Mouse (Mus musculus) stomach, postnatal 0 days (tissue): ENCODE results near the gene Stum. TPM values are rescaled to one million over a fixed set of nuclear protein-coding genes. Genes with fewer than 3 reads are reported as not detected.

Experiments
- ATAC-seq: fragments of 200-750 bp; cut with Nextera tagmentation; 2 replicates; pipeline ENCODE4 v1.8.0; 2017; ENCODE audit not compliant: low FRiP score, low TSS enrichment
- DNase-seq: peaks from one replicate; pipeline ENCODE4 v3.0.0-alpha.2; 2016; ENCODE audit warnings: low spot score
- H3K27ac ChIP-seq: fragments of 300-500 bp; sonication (generic); replicated peaks from 2 replicates; pipeline ENCODE4 v1.5.1; 2014; ENCODE audit warnings: mild to moderate bottlenecking, control low read depth
- H3K27me3 ChIP-seq: fragments of 300-500 bp; sonication (generic); 2 replicates; pipeline ENCODE4 v1.6.1; 2014; ENCODE audit warnings: low read length; ENCODE audit not compliant: control insufficient read depth, insufficient read depth
- H3K36me3 ChIP-seq: fragments of 300-500 bp; sonication (generic); 2 replicates; pipeline ENCODE4 v1.6.1; 2014; ENCODE audit warnings: low read length, mixed read lengths; ENCODE audit not compliant: control insufficient read depth, insufficient read depth
- H3K4me1 ChIP-seq: fragments of 300-500 bp; sonication (generic); replicated peaks from 2 replicates; pipeline ENCODE4 v1.6.1; 2014; ENCODE audit warnings: antibody characterized with exemption; ENCODE audit not compliant: control insufficient read depth, insufficient read depth
- H3K4me2 ChIP-seq: fragments of 300-500 bp; sonication (generic); replicated peaks from 2 replicates; pipeline ENCODE4 v1.6.1; 2014; ENCODE audit warnings: low read depth, mild to moderate bottlenecking, control low read depth, moderate library complexity
- H3K4me3 ChIP-seq: fragments of 300-500 bp; sonication (generic); 2 replicates; pipeline ENCODE4 v1.5.1; 2014; ENCODE audit warnings: low read depth, low read length, control low read depth
- H3K9ac ChIP-seq: fragments of 300-500 bp; sonication (generic); 2 replicates; pipeline ENCODE4 v1.6.1; 2014; ENCODE audit warnings: mild to moderate bottlenecking, low read length, control low read depth, mixed read lengths
- H3K9me3 ChIP-seq: fragments of 300-500 bp; sonication (generic); 2 replicates; pipeline ENCODE4 v1.6.1; 2016; ENCODE audit warnings: low read length; ENCODE audit not compliant: control insufficient read depth
- CTCF ChIP-seq: IDR thresholded peaks from 2 replicates; pipeline ENCODE4 v1.5.1; 2016; ENCODE audit warnings: antibody characterized with exemption, low read depth, mild to moderate bottlenecking, moderate library complexity
- EP300 ChIP-seq: optimal IDR thresholded peaks from 2 replicates; pipeline ENCODE3; 2016; ENCODE audit warnings: antibody characterized with exemption
- WGBS: fragments of 180-500 bp; shearing (Covaris S2); extraction: QIAGEN DNeasy Blood & Tissue Kit; methylation state at CpG from one replicate; pipeline ENCODE4 v1.1.7; 2014; 5-methylcytosine and 5-hydroxymethylcytosine counted together
- polyA plus RNA-seq: library from polyadenylated mRNA; unstranded; fragments of >200 nt; fragmentation: Nextera tagmentation; extraction: Ambion mirVana; gene quantifications from 2 replicates; pipeline ENCODE4 v1.2.1, GENCODE M21; 2015

The Stum gene
- polyA plus RNA-seq, 1 experiment from 2014 or later = 4.3 TPM

DNA sequence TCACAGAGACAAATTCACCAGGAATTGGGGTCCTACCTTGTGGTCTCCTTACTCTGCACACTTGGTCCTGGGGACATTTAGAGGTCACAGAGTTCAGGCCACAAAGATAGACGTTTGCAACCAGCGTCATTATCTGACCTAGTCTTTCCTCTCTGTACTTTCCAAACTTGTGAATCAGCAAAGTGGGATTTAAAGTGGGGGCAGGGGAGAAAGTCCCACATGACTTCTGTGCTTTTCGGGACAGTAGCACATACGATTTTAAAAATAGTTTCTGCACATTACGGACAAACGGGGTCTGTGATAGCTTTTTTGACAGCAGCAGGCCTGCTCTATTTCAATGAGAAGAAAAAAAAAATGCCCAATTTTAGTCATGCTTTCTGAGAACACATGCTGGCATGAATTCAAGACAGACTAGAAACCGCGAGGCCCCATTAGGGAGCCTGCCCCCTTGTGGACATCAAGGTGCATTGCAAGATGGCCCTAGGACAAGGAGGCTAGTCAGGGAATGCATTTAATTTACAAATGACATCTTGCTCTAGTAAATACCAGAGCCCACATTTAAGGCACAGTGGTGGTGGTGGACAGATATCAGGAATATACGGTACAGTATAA, 55.1 kb downstream of the Stum start:
- 0 out of 2 replicates have a peak, but pooled peaks cover 2% of the 10 kb centered on the region for H3K4me1 ChIP-seq
- 14% methylated on average over 9 of the region's 9 CpGs for WGBS
- no peak overlapping the region for H3K9ac ChIP-seq
- DNase-seq = peak; percentile 49
- H3K27me3 ChIP-seq = no peaks in the 10 kb centered on the region
- ATAC-seq = no peak; the same call in 1 of the 2 replicates
- H3K36me3 ChIP-seq = no peaks in the 10 kb centered on the region
- H3K9me3 ChIP-seq = no peaks in the 10 kb centered on the region
- peak; percentile 98 for TF ChIP-seq CTCF
- TF ChIP-seq EP300 = no peak
- H3K27ac ChIP-seq = peak overlapping the region; percentile 46; the same call in 1 of the 2 replicates
- no peak overlapping the region for H3K4me3 ChIP-seq
- H3K4me2 ChIP-seq = no peak overlapping the region

GRCm38 (mm10) chr1:180427685-180428084, 55.6 kb downstream of the Stum start:
- peak overlapping the region; percentile 46; the same call in 1 of the 2 replicates for H3K27ac ChIP-seq
- WGBS = 49% methylated on average over 10 of the region's 10 CpGs
- no peak overlapping the region for H3K4me2 ChIP-seq
- H3K9me3 ChIP-seq = no peaks in the 10 kb centered on the region
- 0 out of 2 replicates have a peak, but pooled peaks cover 3% of the 10 kb centered on the region for H3K36me3 ChIP-seq
- no peak for ATAC-seq
- H3K9ac ChIP-seq = no peak overlapping the region
- TF ChIP-seq EP300 = no peak
- no peak for TF ChIP-seq CTCF
- H3K4me3 ChIP-seq = no peak overlapping the region
- DNase-seq = no peak
- H3K27me3 ChIP-seq = no peaks in the 10 kb centered on the region
- no peaks in the 10 kb centered on the region for H3K4me1 ChIP-seq

DNA sequence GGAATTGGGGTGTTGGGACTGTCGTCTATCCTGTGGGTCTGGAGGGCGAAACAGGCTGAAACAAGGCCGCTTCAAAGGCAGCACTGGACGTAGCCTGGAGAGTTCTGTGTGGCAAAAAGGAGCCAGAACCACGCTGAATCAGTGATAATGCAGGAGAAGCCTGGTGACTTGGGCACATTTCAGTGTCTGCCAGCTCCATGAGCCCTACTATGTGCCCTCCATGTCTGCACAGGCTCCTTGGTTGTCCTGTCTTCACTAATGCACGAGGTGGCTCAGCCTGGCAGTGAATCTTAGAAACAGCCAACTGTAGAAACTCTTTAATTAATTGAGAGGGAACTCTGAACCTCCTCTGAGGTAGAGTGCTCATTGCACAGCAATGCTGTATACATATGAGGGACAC, 56.9 kb downstream of the Stum start:
- WGBS = 85% methylated on average over 6 of the region's 6 CpGs
- no peak overlapping the region for H3K9ac ChIP-seq
- TF ChIP-seq CTCF = no peak
- TF ChIP-seq EP300 = no peak
- ATAC-seq (no peak), DNase-seq (no peak)
- H3K4me1 ChIP-seq = no peaks in the 10 kb centered on the region
- H3K27me3 ChIP-seq = no peaks in the 10 kb centered on the region
- no peak overlapping the region for H3K4me2 ChIP-seq
- H3K9me3 ChIP-seq = no peaks in the 10 kb centered on the region
- no peak overlapping the region for H3K4me3 ChIP-seq
- no peak overlapping the region for H3K27ac ChIP-seq
- 0 out of 2 replicates have a peak, but pooled peaks cover 5% of the 10 kb centered on the region for H3K36me3 ChIP-seq

DNA sequence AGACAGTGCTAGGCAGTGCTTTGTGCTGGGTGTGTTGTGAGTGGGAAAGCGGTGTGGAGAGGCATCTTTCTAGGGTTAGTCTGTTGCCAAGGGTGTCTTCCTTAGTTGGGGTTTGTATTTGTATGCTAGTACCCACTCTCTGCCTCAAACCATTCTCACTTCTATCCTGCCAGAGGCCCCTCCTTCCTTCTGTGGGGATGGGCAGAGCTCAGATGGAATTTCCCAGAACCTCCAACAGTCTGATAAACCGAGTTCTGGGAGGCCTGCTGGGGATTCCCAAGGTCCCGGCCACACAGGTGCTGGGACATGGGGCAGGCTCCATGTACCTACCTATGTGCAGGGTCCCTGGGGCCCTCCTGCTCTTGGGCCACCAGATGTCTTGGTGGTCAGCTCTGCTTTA, 59.4 kb downstream of the Stum start:
- H3K27me3 ChIP-seq = no peaks in the 10 kb centered on the region
- DNase-seq = no peak

DNA sequence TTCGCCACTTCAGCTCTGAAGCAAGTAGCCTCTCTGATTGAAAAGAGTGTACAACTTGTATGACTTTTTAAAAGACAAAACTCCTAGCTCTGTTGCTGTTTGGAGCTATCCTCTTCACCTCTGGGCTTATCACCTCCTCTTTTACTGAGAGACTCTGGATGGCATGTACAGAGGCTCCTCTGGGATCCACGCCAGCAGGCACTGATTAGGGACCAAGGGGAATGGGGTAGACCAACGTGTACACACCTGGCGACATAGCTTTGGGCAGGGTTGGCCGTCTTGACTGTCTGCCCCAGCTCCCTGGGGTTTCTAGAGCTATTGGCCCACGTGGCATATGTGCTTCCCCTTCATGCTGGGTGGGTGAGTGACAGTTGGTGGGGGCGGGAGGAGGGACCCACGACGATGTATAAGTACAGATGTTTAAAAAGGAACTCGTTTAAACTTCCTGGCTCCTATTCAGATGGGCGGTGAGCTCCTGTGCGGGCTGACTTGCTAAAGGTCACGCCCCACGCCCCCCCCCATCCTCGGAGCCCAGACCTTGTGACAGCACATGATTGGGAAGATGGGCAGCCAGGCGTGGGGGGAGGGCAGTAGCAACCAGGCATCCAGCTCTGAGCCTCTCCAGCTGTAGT, 60.2 kb downstream of the Stum start:
- DNase-seq (no peak), ATAC-seq (0 out of 2 replicates have a peak, but pooled peaks have one; percentile 11)
- no peaks in the 10 kb centered on the region for H3K9me3 ChIP-seq
- no peak for TF ChIP-seq CTCF
- H3K4me2 ChIP-seq = no peak overlapping the region
- H3K4me3 ChIP-seq = no peak overlapping the region
- H3K27me3 ChIP-seq = no peaks in the 10 kb centered on the region
- H3K9ac ChIP-seq = no peak overlapping the region
- peak overlapping the region; percentile 76 for H3K27ac ChIP-seq
- peaks cover 14% of the 10 kb centered on the region for H3K36me3 ChIP-seq
- no peaks in the 10 kb centered on the region for H3K4me1 ChIP-seq
- WGBS = 39% methylated on average over 16 of the region's 16 CpGs

More for the DNA sequence above, 59.4 kb downstream of the Stum start:
- Histone ChIP-seq H3K4me2 (no peak overlapping the region), H3K4me3 (no peak overlapping the region), H3K36me3 (peaks cover 7% of the 10 kb centered on the region), H3K9ac (no peak overlapping the region), H3K27ac (no peak overlapping the region), H3K4me1 (no peaks in the 10 kb centered on the region), H3K9me3 (no peaks in the 10 kb centered on the region)
- 71% methylated on average over 3 of the region's 3 CpGs for WGBS
- TF ChIP-seq CTCF (no peak), EP300 (no peak)
- ATAC-seq = no peak
